Mouse (Mus musculus): ENCODE results near the gene Lrrk2. TPM values are rescaled to one million over a fixed set of nuclear protein-coding genes. Genes with fewer than 3 reads are reported as not detected.
A peak's percentile ranks its signal among the peaks of the same experiment; 100 is the strongest.

The Lrrk2 gene
- polyA plus RNA-seq (2016; fragmentation: Nextera tagmentation; extraction: Ambion mirVana), result 1.6 and 2.0 TPM in 2 replicates

GRCm38 (mm10) chr15:91672645-91673568 lies at the start of gene Lrrk2:
Gene Lrrk2, plus strand, starts transcription at chr15:91673175.
- H3K4me2 ChIP-seq, result peak within 1 kb of the TSS; percentile 62
- no peaks in the 10 kb centered on the region for H3K9me3 ChIP-seq (replicated peaks)
- H3K4me3 ChIP-seq, result peak within 1 kb of the TSS; percentile 46
- peaks cover 5% of the 10 kb centered on the region; the same call in 1 of the 2 replicates for H3K4me1 ChIP-seq
- H3K36me3 ChIP-seq, result no peaks in the 10 kb centered on the region
- peaks cover 4% of the 10 kb centered on the region for H3K27me3 ChIP-seq (replicated peaks)
- 4% methylated on average over 40 of the region's 40 CpGs for WGBS (ENCODE audit: insufficient replicate concordance)
- ATAC-seq, result peak; percentile 85
- H3K9ac ChIP-seq, result peak within 1 kb of the TSS; percentile 35; the same call in 1 of the 2 replicates
- peak within 1 kb of the TSS; percentile 5; the same call in 1 of the 2 replicates for H3K27ac ChIP-seq

GRCm38 (mm10) chr15:91624475-91624874 lies 48.5 kb upstream of the Lrrk2 start:
- Histone ChIP-seq H3K27me3 (replicated peaks) (no peaks in the 10 kb centered on the region), H3K27ac (no peak overlapping the region), H3K4me2 (no peak overlapping the region), H3K4me1 (no peaks in the 10 kb centered on the region), H3K36me3 (no peaks in the 10 kb centered on the region), H3K9ac (no peak overlapping the region), H3K4me3 (no peak overlapping the region), H3K9me3 (replicated peaks) (no peaks in the 10 kb centered on the region)
- no peak for ATAC-seq
- WGBS (ENCODE audit: insufficient replicate concordance), result 70% methylated on average over 2 of the region's 2 CpGs

DNA sequence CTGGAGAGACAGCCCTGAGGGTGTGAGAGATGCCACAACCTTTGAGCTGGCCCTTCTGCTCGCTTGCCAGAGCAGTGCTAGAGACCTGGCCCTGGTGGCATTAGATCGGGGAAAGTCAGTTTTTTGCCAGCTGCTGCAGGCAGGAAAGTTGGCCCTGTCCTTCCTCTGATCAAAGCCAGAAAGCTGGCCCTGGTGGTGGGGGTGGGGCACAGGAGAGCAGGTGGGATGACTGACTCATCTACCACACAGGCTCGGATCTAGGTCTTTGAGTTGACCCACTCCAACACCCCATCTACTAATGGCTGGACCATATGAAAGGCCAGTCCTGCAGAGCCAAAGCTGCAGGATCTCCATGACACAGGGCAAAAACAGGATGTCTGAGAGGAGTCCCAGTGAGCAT lies 43.8 kb upstream of the Lrrk2 start:
- Histone ChIP-seq H3K36me3 (no peaks in the 10 kb centered on the region), H3K4me2 (no peak overlapping the region), H3K9ac (no peak overlapping the region), H3K9me3 (replicated peaks) (no peaks in the 10 kb centered on the region), H3K4me3 (no peak overlapping the region), H3K27me3 (replicated peaks) (no peaks in the 10 kb centered on the region), H3K4me1 (no peaks in the 10 kb centered on the region), H3K27ac (no peak overlapping the region)
- 62% methylated on average over 3 of the region's 3 CpGs for WGBS (ENCODE audit: insufficient replicate concordance)
- ATAC-seq, result no peak

DNA sequence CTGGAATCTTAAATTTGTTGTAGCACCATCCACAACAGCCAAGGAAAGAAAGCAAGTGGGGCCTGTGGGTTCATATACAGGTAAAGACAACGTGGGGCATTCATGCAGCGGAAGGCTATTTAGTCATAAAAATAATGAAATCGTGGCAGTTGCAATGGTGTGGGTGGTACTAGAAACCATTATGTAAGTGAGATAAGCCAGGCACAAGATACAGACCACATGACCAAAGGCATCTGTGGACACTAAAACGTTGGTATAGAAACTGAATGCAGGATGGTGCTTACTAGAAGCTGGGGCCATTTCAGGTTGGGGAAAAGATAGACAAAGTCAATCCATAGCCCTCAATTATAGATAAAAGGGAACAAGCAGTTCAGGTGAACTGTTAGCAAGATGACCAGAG lies 40.5 kb upstream of the Lrrk2 start:
- no peak overlapping the region for H3K9ac ChIP-seq
- no peaks in the 10 kb centered on the region for H3K9me3 ChIP-seq (replicated peaks)
- no peak for ATAC-seq
- H3K4me1 ChIP-seq, result no peaks in the 10 kb centered on the region
- H3K4me3 ChIP-seq, result no peak overlapping the region
- no peak overlapping the region for H3K4me2 ChIP-seq
- H3K27ac ChIP-seq, result no peak overlapping the region
- no peaks in the 10 kb centered on the region for H3K36me3 ChIP-seq
- 63% methylated on average over 4 of the region's 4 CpGs for WGBS (ENCODE audit: insufficient replicate concordance)
- no peaks in the 10 kb centered on the region for H3K27me3 ChIP-seq (replicated peaks)

GRCm38 (mm10) chr15:91633051-91633450 lies 39.9 kb upstream of the Lrrk2 start:
- Histone ChIP-seq H3K4me3 (no peak overlapping the region), H3K4me2 (no peak overlapping the region), H3K36me3 (no peaks in the 10 kb centered on the region), H3K9me3 (replicated peaks) (no peaks in the 10 kb centered on the region), H3K27ac (no peak overlapping the region), H3K27me3 (replicated peaks) (no peaks in the 10 kb centered on the region), H3K4me1 (no peaks in the 10 kb centered on the region), H3K9ac (no peak overlapping the region)
- no peak for ATAC-seq
- 67% methylated on average over 9 of the region's 9 CpGs for WGBS (ENCODE audit: insufficient replicate concordance)

- H3K9ac ChIP-seq, result no peak overlapping the region
- no peaks in the 10 kb centered on the region for H3K27me3 ChIP-seq (replicated peaks)
- no peaks in the 10 kb centered on the region for H3K9me3 ChIP-seq (replicated peaks)
- 60% methylated on average over 6 of the region's 6 CpGs for WGBS (ENCODE audit: insufficient replicate concordance)
- H3K36me3 ChIP-seq, result no peaks in the 10 kb centered on the region
- no peaks in the 10 kb centered on the region for H3K4me1 ChIP-seq
- ATAC-seq, result no peak
- no peak overlapping the region for H3K4me2 ChIP-seq
- H3K4me3 ChIP-seq, result no peak overlapping the region
- no peak overlapping the region for H3K27ac ChIP-seq
Measured at GRCm38 (mm10) chr15:91633806-91634205, 39.2 kb upstream of the Lrrk2 start.

DNA sequence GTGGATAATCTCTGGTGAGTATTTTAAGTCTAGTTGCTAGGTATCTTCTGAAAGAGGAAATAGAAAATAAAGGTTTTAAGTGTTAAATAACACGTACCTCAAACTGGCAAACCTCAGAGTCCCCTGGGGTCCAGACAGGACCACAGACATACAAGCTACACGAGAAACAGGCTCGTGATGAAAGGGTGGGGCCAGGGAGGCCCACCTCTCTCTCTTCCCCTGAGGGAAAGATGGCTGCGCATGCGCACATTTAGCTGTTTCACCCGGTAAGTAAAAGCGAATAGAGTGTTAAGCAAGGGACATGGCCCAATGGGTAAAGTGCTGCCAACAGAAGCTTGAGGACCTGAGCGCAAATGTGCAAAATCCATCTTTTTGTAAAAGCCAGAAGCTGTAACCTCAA lies 38.7 kb upstream of the Lrrk2 start:
- Histone ChIP-seq H3K4me2 (no peak overlapping the region), H3K27ac (no peak overlapping the region), H3K36me3 (no peaks in the 10 kb centered on the region), H3K27me3 (replicated peaks) (no peaks in the 10 kb centered on the region), H3K9ac (no peak overlapping the region), H3K9me3 (replicated peaks) (no peaks in the 10 kb centered on the region), H3K4me1 (no peaks in the 10 kb centered on the region), H3K4me3 (no peak overlapping the region)
- ATAC-seq, result no peak
- WGBS (ENCODE audit: insufficient replicate concordance), result 63% methylated on average over 8 of the region's 8 CpGs

- Histone ChIP-seq H3K4me1 (no peaks in the 10 kb centered on the region), H3K4me2 (no peak overlapping the region), H3K27me3 (replicated peaks) (no peaks in the 10 kb centered on the region), H3K27ac (no peak overlapping the region), H3K9ac (no peak overlapping the region), H3K4me3 (no peak overlapping the region), H3K36me3 (no peaks in the 10 kb centered on the region), H3K9me3 (replicated peaks) (no peaks in the 10 kb centered on the region)
- WGBS (ENCODE audit: insufficient replicate concordance), result 55% methylated on average over 3 of the region's 3 CpGs
- no peak for ATAC-seq
Measured at GRCm38 (mm10) chr15:91641631-91642030, 31.3 kb upstream of the Lrrk2 start.

DNA sequence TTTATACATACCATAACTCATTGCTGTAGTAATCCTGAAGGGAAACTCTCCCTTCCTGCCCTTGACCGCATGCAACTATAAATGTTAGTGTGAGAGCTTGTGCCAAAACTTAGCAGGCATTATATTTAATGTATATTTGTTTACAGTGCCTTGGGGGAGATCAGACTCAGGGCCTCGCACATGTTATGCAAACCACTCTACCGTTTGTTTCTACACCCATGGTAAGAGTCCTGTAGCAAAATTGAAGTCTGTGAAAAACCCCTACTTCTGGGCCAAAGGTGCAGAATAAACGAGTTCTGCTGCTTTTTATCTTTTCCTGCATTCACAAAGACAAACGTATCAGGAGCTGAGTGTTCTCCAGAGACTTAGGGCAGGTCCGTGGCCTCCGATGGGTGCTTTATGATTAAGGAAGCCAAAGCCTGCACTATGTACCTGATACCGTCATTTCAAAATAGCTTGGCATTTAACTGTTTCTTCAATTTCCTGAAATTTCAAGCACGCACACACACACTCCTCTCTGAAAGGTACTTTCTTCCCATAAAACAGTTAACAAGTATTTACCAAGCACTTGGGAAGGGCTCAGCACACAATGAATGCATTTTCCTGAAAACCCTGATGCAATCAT lies 30.2 kb upstream of the Lrrk2 start:
- no peaks in the 10 kb centered on the region for H3K36me3 ChIP-seq
- no peak overlapping the region for H3K4me3 ChIP-seq
- H3K9ac ChIP-seq, result no peak overlapping the region
- no peaks in the 10 kb centered on the region for H3K4me1 ChIP-seq
- 54% methylated on average over 9 of the region's 9 CpGs for WGBS (ENCODE audit: insufficient replicate concordance)
- no peak overlapping the region for H3K4me2 ChIP-seq
- no peaks in the 10 kb centered on the region for H3K27me3 ChIP-seq (replicated peaks)
- ATAC-seq, result no peak
- no peak overlapping the region for H3K27ac ChIP-seq
- H3K9me3 ChIP-seq (replicated peaks), result no peaks in the 10 kb centered on the region

- no peaks in the 10 kb centered on the region for H3K9me3 ChIP-seq (replicated peaks)
- H3K4me3 ChIP-seq, result no peak overlapping the region
- 40% methylated on average over 7 of the region's 7 CpGs for WGBS (ENCODE audit: insufficient replicate concordance)
- H3K4me2 ChIP-seq, result no peak overlapping the region
- H3K27me3 ChIP-seq (replicated peaks), result no peaks in the 10 kb centered on the region
- H3K27ac ChIP-seq, result no peak overlapping the region
- no peak overlapping the region for H3K9ac ChIP-seq
- no peaks in the 10 kb centered on the region for H3K36me3 ChIP-seq
- no peaks in the 10 kb centered on the region for H3K4me1 ChIP-seq
- ATAC-seq, result no peak
Measured at GRCm38 (mm10) chr15:91643632-91644348, 29.2 kb upstream of the Lrrk2 start.

DNA sequence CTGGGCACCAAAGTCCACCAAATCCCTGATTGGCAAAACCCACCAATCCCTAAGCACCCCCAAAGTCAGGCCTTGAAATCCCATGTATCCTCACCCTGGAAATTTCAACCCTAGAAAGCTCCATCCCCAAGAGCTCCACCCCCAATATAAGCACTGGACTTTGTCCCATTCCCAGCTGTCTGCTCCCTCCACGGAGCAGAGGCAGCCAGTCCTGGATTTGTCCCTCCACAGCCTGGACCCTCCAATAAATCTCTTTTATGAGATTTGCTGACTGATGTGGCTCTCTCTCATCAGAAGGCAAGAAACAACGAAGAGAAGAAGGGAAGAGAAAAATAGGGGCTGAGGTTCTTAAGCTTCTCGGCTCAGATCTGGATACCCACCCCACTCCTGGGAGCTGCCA lies 22.7 kb upstream of the Lrrk2 start:
- H3K4me1 ChIP-seq, result no peaks in the 10 kb centered on the region
- WGBS (ENCODE audit: insufficient replicate concordance), result 46% methylated on average over 3 of the region's 3 CpGs
- H3K36me3 ChIP-seq, result no peaks in the 10 kb centered on the region
- H3K27me3 ChIP-seq (replicated peaks), result no peaks in the 10 kb centered on the region
- H3K27ac ChIP-seq, result no peak overlapping the region
- no peaks in the 10 kb centered on the region for H3K9me3 ChIP-seq (replicated peaks)
- H3K9ac ChIP-seq, result no peak overlapping the region
- H3K4me2 ChIP-seq, result no peak overlapping the region
- ATAC-seq, result no peak
- no peak overlapping the region for H3K4me3 ChIP-seq

DNA sequence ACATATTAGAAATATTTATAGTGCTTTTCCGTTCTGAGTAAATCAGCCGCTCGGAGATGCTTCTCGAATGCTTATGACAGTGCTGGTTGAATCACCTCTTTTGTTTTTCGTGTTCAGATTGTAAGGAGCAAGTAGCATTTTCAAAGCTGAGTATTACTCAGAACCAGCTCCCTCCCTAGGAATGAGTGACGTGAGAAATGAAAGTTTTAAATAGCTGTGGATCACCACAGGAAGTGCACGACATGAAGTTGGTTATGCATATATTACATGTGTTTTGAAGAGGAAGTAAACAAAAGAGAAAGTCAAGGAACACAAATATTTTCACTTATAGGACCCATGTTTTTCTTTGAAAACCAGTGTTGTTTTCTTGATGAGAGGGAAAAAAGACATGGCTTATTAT lies 21.5 kb upstream of the Lrrk2 start:
- no peak for ATAC-seq
- 56% methylated on average over 7 of the region's 7 CpGs for WGBS (ENCODE audit: insufficient replicate concordance)
- Histone ChIP-seq H3K9ac (no peak overlapping the region), H3K4me1 (no peaks in the 10 kb centered on the region), H3K27ac (no peak overlapping the region), H3K4me3 (no peak overlapping the region), H3K9me3 (replicated peaks) (no peaks in the 10 kb centered on the region), H3K4me2 (no peak overlapping the region), H3K27me3 (replicated peaks) (no peaks in the 10 kb centered on the region), H3K36me3 (no peaks in the 10 kb centered on the region)
